In the genomic region with DNA sequence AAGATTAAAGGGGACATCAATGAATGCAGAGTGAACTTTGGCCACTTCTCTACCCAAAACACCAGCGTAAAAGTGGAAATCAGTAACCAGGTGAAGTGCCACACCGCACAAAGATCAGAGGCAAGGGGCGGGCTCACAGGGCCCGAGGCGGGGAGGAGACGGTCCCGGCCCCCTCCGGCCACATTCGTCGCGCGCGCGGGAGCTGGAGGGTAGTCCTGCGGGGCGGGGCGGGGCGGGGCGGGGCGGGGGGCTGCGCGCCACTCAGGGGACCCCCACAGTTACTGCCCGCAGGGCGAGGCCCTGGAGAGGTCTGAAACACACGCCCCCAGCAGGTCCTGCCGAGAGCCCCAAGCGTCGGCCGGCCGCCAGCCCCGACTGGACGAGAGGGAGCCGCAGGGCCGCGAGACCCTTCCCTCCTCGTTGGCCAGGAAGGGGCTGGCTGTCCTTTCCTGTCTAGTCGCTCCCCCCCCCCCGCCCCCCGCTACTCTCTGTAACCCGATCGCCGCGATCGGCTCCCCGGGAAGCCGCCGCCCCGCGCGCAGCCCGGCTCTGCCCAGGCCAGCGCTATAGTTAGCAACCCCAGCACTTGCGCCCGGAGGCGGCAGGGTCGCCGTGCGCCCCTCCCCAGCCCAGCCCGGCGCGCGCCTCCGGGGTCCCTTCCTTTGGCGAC, we compare ENCODE assay signal across 8 mouse cellular contexts. TPM values are rescaled to one million over a fixed set of nuclear protein-coding genes. Genes with fewer than 3 reads are reported as not detected.
DNase-seq lines count a peak whose midpoint lies in the region; ATAC-seq and TF ChIP-seq lines count a peak whose summit lies in the region.

No protein-coding gene starts in this region.

- H3K4me2 ChIP-seq in forebrain, embryonic 12.5 days: peak overlapping the region; percentile 99
- H3K4me2 ChIP-seq in limb, embryonic 11.5 days (ENCODE audit: low read depth, severe bottlenecking): peak overlapping the region; percentile 50
- H3K4me2 ChIP-seq in midbrain, embryonic 11.5 days: peak overlapping the region; percentile 81

- WGBS in forebrain, embryonic 12.5 days: under 1% methylated on average over 57 of the region's 64 CpGs
- under 1% methylated on average over 34 of the region's 64 CpGs for WGBS in limb, embryonic 11.5 days
- WGBS in midbrain, embryonic 11.5 days: under 1% methylated on average over 49 of the region's 64 CpGs

- H3K9ac ChIP-seq in ES-Bruce4 (ENCODE audit: low read depth, poor library complexity, severe bottlenecking): peak overlapping the region; percentile 88
- peak overlapping the region; percentile 68 for H3K9ac ChIP-seq in forebrain, embryonic 12.5 days
- peak overlapping the region; percentile 91 for H3K9ac ChIP-seq in limb, embryonic 11.5 days (ENCODE audit: low read length)
- H3K9ac ChIP-seq in midbrain, embryonic 11.5 days (ENCODE audit: low read length): peak overlapping the region; percentile 69

- no peaks in the 10 kb centered on the region for H3K36me3 ChIP-seq in ES-Bruce4 (ENCODE audit: control insufficient read depth, insufficient read depth, low read length, poor library complexity, severe bottlenecking)
- no peaks in the 10 kb centered on the region for H3K36me3 ChIP-seq in forebrain, embryonic 12.5 days (replicated peaks)
- H3K36me3 ChIP-seq in limb, embryonic 11.5 days (ENCODE audit: control insufficient read depth, insufficient read depth, low read length): no peaks in the 10 kb centered on the region
- H3K36me3 ChIP-seq in midbrain, embryonic 11.5 days (ENCODE audit: control insufficient read depth, insufficient read depth, low read length): no peaks in the 10 kb centered on the region

- no peak for TF ChIP-seq POLR2A in ES-Bruce4 (IDR thresholded peaks at IDR 0.05; ENCODE audit: insufficient read depth, low read length)

- intact Hi-C loops in heart, postnatal 25 days (cut with DNase I): loop anchor here (2.0 to 5.0 kb wide), 6 partner anchors 49 to 440 kb away; partner anchors contain the start of gene Itgb6

- no peaks in the 10 kb centered on the region for H3K9me3 ChIP-seq in ES-Bruce4 (replicated peaks; ENCODE audit: control insufficient read depth, insufficient read depth, low read length, poor library complexity, severe bottlenecking)
- no peaks in the 10 kb centered on the region for H3K9me3 ChIP-seq in forebrain, embryonic 12.5 days
- H3K9me3 ChIP-seq in limb, embryonic 11.5 days (ENCODE audit: control insufficient read depth, low read length): no peaks in the 10 kb centered on the region
- no peaks in the 10 kb centered on the region for H3K9me3 ChIP-seq in midbrain, embryonic 11.5 days (ENCODE audit: control insufficient read depth, low read length)

- H3K27me3 ChIP-seq in ES-Bruce4 (ENCODE audit: control insufficient read depth, insufficient read depth, low read length, poor library complexity, severe bottlenecking): peaks cover 2% of the 10 kb centered on the region; the same call in 1 of the 2 replicates
- peaks cover 37% of the 10 kb centered on the region for H3K27me3 ChIP-seq in forebrain, embryonic 12.5 days
- no peaks in the 10 kb centered on the region for H3K27me3 ChIP-seq in limb, embryonic 11.5 days (ENCODE audit: control insufficient read depth, insufficient read depth, low read length)
- H3K27me3 ChIP-seq in midbrain, embryonic 11.5 days (ENCODE audit: control insufficient read depth, insufficient read depth, low read length): peaks cover 4% of the 10 kb centered on the region; the same call in 1 of the 2 replicates

- H3K4me1 ChIP-seq in ES-Bruce4 (ENCODE audit: control insufficient read depth, insufficient read depth, low read length): no peaks in the 10 kb centered on the region
- peaks cover 13% of the 10 kb centered on the region for H3K4me1 ChIP-seq in forebrain, embryonic 12.5 days
- peaks cover 5% of the 10 kb centered on the region; the same call in 1 of the 2 replicates for H3K4me1 ChIP-seq in limb, embryonic 11.5 days (ENCODE audit: control insufficient read depth, insufficient read depth, low read length)
- peaks cover 4% of the 10 kb centered on the region; the same call in 1 of the 2 replicates for H3K4me1 ChIP-seq in midbrain, embryonic 11.5 days (ENCODE audit: control insufficient read depth, insufficient read depth, low read length)

- ATAC-seq in forebrain, embryonic 12.5 days (ENCODE audit: low FRiP score): peak; percentile 87
- peak; percentile 91 for ATAC-seq in limb, embryonic 11.5 days (ENCODE audit: insufficient number of reproducible peaks, low FRiP score, low TSS enrichment, low read depth)
- peak; percentile 87 for ATAC-seq in midbrain, embryonic 11.5 days (ENCODE audit: low FRiP score)

- peak; percentile 61 to 86 for DNase-seq in adrenal gland, adult (ENCODE audit: inconsistent age in 2 of 2, low spot score in 1 of 2)
- DNase-seq in heart, postnatal 25 days (ENCODE audit: low spot score): peak; percentile 27
- DNase-seq in limb, embryonic 11.5 days (ENCODE audit: low spot score): peak; percentile 83
- DNase-seq in midbrain, embryonic 11.5 days (ENCODE audit: low spot score, missing footprints): peak; percentile 93
- peak; percentile 7 for DNase-seq in thymus, postnatal 25 days
- DNase-seq in layer of hippocampus, adult 18-20 months (ENCODE audit: low spot score in 2 of 2): no peak

- TF ChIP-seq EP300 in ES-Bruce4 (IDR thresholded peaks at IDR 0.05; ENCODE audit: insufficient read depth, low read depth, low read length): no peak

- peak overlapping the region; percentile 97 for H3K4me3 ChIP-seq in ES-Bruce4 (ENCODE audit: low read depth, low read length)
- H3K4me3 ChIP-seq in forebrain, embryonic 12.5 days (replicated peaks): peak overlapping the region; percentile 70
- H3K4me3 ChIP-seq in limb, embryonic 11.5 days (ENCODE audit: low read depth, low read length): peak overlapping the region; percentile 79
- peak overlapping the region; percentile 68 for H3K4me3 ChIP-seq in midbrain, embryonic 11.5 days (ENCODE audit: low read depth, low read length)

- H3K27ac ChIP-seq in ES-Bruce4 (ENCODE audit: insufficient read depth, low read length): no peak overlapping the region
- H3K27ac ChIP-seq in forebrain, embryonic 12.5 days: peak overlapping the region; percentile 70
- H3K27ac ChIP-seq in limb, embryonic 11.5 days (replicated peaks; ENCODE audit: low read depth, low read length): peak overlapping the region; percentile 97
- H3K27ac ChIP-seq in midbrain, embryonic 11.5 days (ENCODE audit: low read depth, low read length): peak overlapping the region; percentile 4

- TF ChIP-seq CTCF in ES-Bruce4 (IDR thresholded peaks at IDR 0.05; ENCODE audit: low read depth, low read length): no peak

RNA-seq across cellular contexts. Expression of gene Rbms1, which starts 0.9 kb away (rescaled TPM):
- 174 and 205 TPM in 2 replicates for polyA plus RNA-seq in ES-Bruce4 (2011; ENCODE audit: insufficient read depth, insufficient read length, low read depth, missing spikeins)
- polyA plus RNA-seq in forebrain, embryonic 12.5 days (2016; fragmentation: Nextera tagmentation; extraction: Ambion mirVana): 24.6 and 31.9 TPM in 2 replicates
- total RNA-seq in heart, postnatal 25 days (2021): 10 to 100 TPM; 47.3 to 47.7 TPM
- polyA plus RNA-seq in limb, embryonic 11.5 days (2014; fragmentation: Nextera tagmentation; extraction: Ambion mirVana): 111 and 112 TPM in 2 replicates
- 43.2 and 48.6 TPM in 2 replicates for polyA plus RNA-seq in midbrain, embryonic 11.5 days (2014; fragmentation: Nextera tagmentation; extraction: Ambion mirVana)
- 10 to 100 TPM; 11.7 to 12.8 TPM for total RNA-seq in layer of hippocampus, adult 18-20 months (2021)

Comparison
In these comparisons a context has a peak if more than half of its experiments do, and no peak if none do; other contexts are left out.
1. DNase-seq: peak in adrenal gland, adult (2 of 2), heart, postnatal 25 days (single experiment), limb, embryonic 11.5 days (single experiment), midbrain, embryonic 11.5 days (single experiment) and thymus, postnatal 25 days (single experiment); none in layer of hippocampus, adult 18-20 months (0 of 2).
2. Peak in every context shown above with its lines, with median percentiles within 50 percentile points of each other: H3K4me3 ChIP-seq, H3K9ac ChIP-seq, ATAC-seq and H3K4me2 ChIP-seq.